Mouse (Mus musculus) erythroblast, embryonic 14.5 days (primary cell): ENCODE data around the gene Gm45713. TPM values are rescaled to one million over a fixed set of nuclear protein-coding genes. Genes with fewer than 3 reads are reported as not detected.

ENCODE experiments used
- H3K27me3 ChIP-seq: 2 replicates; pipeline ENCODE4 v1.6.1; 2012; ENCODE audit warnings: inconsistent platforms; ENCODE audit not compliant: control insufficient read depth
- H3K36me3 ChIP-seq: 2 replicates; pipeline ENCODE4 v1.6.1; 2012; ENCODE audit warnings: mild to moderate bottlenecking, inconsistent platforms; ENCODE audit not compliant: control insufficient read depth
- H3K4me1 ChIP-seq: 2 replicates; pipeline ENCODE4 v1.6.1; 2012; ENCODE audit warnings: inconsistent platforms; ENCODE audit not compliant: control insufficient read depth
- H3K4me3 ChIP-seq: replicated peaks from 2 replicates; pipeline ENCODE3; 2012; ENCODE audit warnings: moderate library complexity, mild to moderate bottlenecking, inconsistent platforms
- H3K9me3 ChIP-seq: 2 replicates; pipeline ENCODE4 v1.6.1; 2012; ENCODE audit warnings: low read length, inconsistent platforms, mixed read lengths; ENCODE audit not compliant: control insufficient read depth
- GATA1 ChIP-seq: IDR thresholded peaks from 2 replicates; pipeline ENCODE4 v1.6.1; 2012; ENCODE audit warnings: low read length, inconsistent platforms, mixed read lengths
- TAL1 ChIP-seq: IDR thresholded peaks from 3 replicates; pipeline ENCODE4 v1.6.1; 2012; ENCODE audit warnings: low read length, inconsistent platforms, mixed read lengths
- polyA plus RNA-seq: library from polyadenylated mRNA; stranded (reverse); fragments of >175 nt; gene quantifications from 2 replicates; pipeline ENCODE4 v1.2.3, GENCODE M21; 2012

The Gm45713 gene
- polyA plus RNA-seq, 1 experiment, result not detected

GRCm38 (mm10) chr7:45139904-45140723 is 4.1 kb upstream of the Gm45713 start:
- Histone ChIP-seq H3K4me3 (no peak overlapping the region), H3K27me3 (no peaks in the 10 kb centered on the region), H3K4me1 (peaks cover 45% of the 10 kb centered on the region), H3K9me3 (no peaks in the 10 kb centered on the region), H3K36me3 (peaks cover 37% of the 10 kb centered on the region)
- TF ChIP-seq GATA1 (no peak), TAL1 (no peak)

GRCm38 (mm10) chr7:45138403-45138802 is 2.4 kb upstream of the Gm45713 start:
- peaks cover 27% of the 10 kb centered on the region for H3K36me3 ChIP-seq
- no peak overlapping the region for H3K4me3 ChIP-seq
- peaks cover 60% of the 10 kb centered on the region for H3K4me1 ChIP-seq
- TF ChIP-seq GATA1 (no peak), TAL1 (no peak)
- no peaks in the 10 kb centered on the region; the same call in 1 of the 2 replicates for H3K9me3 ChIP-seq
- no peaks in the 10 kb centered on the region for H3K27me3 ChIP-seq

- Histone ChIP-seq H3K9me3 (no peaks in the 10 kb centered on the region; the same call in 1 of the 2 replicates), H3K4me1 (peaks cover 63% of the 10 kb centered on the region), H3K36me3 (peaks cover 23% of the 10 kb centered on the region), H3K4me3 (peak overlapping the region; percentile 29), H3K27me3 (no peaks in the 10 kb centered on the region)
- 0 out of 3 replicates have a peak, but pooled peaks have one; percentile 5 for TF ChIP-seq TAL1
- TF ChIP-seq GATA1, result no peak
Observed at GRCm38 (mm10) chr7:45137171-45138006, 1.4 kb upstream of the Gm45713 start.

GRCm38 (mm10) chr7:45135370-45135769 is 661 bp downstream of the Gm45713 start:
- Histone ChIP-seq H3K4me3 (peak overlapping the region; percentile 76), H3K9me3 (no peaks in the 10 kb centered on the region; the same call in 1 of the 2 replicates), H3K36me3 (peaks cover 18% of the 10 kb centered on the region), H3K4me1 (peaks cover 72% of the 10 kb centered on the region), H3K27me3 (no peaks in the 10 kb centered on the region)
- TF ChIP-seq GATA1 (peak; percentile 82), TAL1 (no peak)

- H3K4me3 ChIP-seq, result peak overlapping the region; percentile 76
- peaks cover 76% of the 10 kb centered on the region for H3K4me1 ChIP-seq
- TF ChIP-seq TAL1 (no peak), GATA1 (no peak)
- H3K36me3 ChIP-seq, result peaks cover 18% of the 10 kb centered on the region
- H3K9me3 ChIP-seq, result no peaks in the 10 kb centered on the region; the same call in 1 of the 2 replicates
- H3K27me3 ChIP-seq, result no peaks in the 10 kb centered on the region
Observed at GRCm38 (mm10) chr7:45134544-45135026, 1.4 kb downstream of the Gm45713 start.

GRCm38 (mm10) chr7:45133446-45134159 is 2.4 kb downstream of the Gm45713 start:
- H3K4me3 ChIP-seq, result no peak overlapping the region
- no peak for TF ChIP-seq TAL1
- no peak for TF ChIP-seq GATA1
- no peaks in the 10 kb centered on the region for H3K27me3 ChIP-seq
- no peaks in the 10 kb centered on the region; the same call in 1 of the 2 replicates for H3K9me3 ChIP-seq
- H3K36me3 ChIP-seq, result peaks cover 18% of the 10 kb centered on the region
- H3K4me1 ChIP-seq, result peaks cover 77% of the 10 kb centered on the region

GRCm38 (mm10) chr7:45131850-45132249 is 4.2 kb downstream of the Gm45713 start:
- Histone ChIP-seq H3K36me3 (peaks cover 28% of the 10 kb centered on the region), H3K4me3 (no peak overlapping the region), H3K4me1 (peaks cover 72% of the 10 kb centered on the region), H3K9me3 (no peaks in the 10 kb centered on the region; the same call in 1 of the 2 replicates), H3K27me3 (no peaks in the 10 kb centered on the region)
- TF ChIP-seq TAL1 (no peak), GATA1 (no peak)

GRCm38 (mm10) chr7:45129776-45130512 is 6.1 kb downstream of the Gm45713 start:
- H3K36me3 ChIP-seq, result peaks cover 47% of the 10 kb centered on the region
- H3K4me3 ChIP-seq, result peak overlapping the region; percentile 97
- H3K4me1 ChIP-seq, result peaks cover 72% of the 10 kb centered on the region
- no peaks in the 10 kb centered on the region for H3K27me3 ChIP-seq
- TF ChIP-seq TAL1 (no peak), GATA1 (no peak)
- H3K9me3 ChIP-seq, result no peaks in the 10 kb centered on the region; the same call in 1 of the 2 replicates
